Mouse (Mus musculus): ENCODE data around the gene Pea15a. TPM values are rescaled to one million over a fixed set of nuclear protein-coding genes. Genes with fewer than 3 reads are reported as not detected.

Gene Pea15a
- total and polyA plus RNA-seq, 3 experiments, result 15.6 to 50.6 (median 23.7) TPM

GRCm38 (mm10) chr1:172197851-172198250 lies 8.8 kb downstream of the Pea15a start:
- in situ Hi-C loops (cut with MboI; ENCODE audit: low pct_ligation_motif_present, low pct_unique_long_range_greater_than_20kb, low sequenced_read_pairs), result no loop called here
- peaks cover 9 to 25% of the 10 kb centered on the region in 2 experiments for H3K4me1 ChIP-seq (ENCODE audit: control insufficient read depth in 1 of 2, insufficient read depth in 2 of 2)
- no peak overlapping the region for H3K4me2 ChIP-seq (ENCODE audit: insufficient read depth, low read depth, poor library complexity, severe bottlenecking)
- H3K36me3 ChIP-seq (replicated peaks in 1 of 2; ENCODE audit: control insufficient read depth in 1 of 2, insufficient read depth in 1 of 2, low read length in 1 of 2), result peaks cover 78 to 92% of the 10 kb centered on the region in 2 experiments
- 0 out of 2 replicates have a peak, but pooled peaks cover 5% of the 10 kb centered on the region for H3K79me2 ChIP-seq (replicated peaks; ENCODE audit: control insufficient read depth, extremely low read depth, insufficient read depth, poor library complexity, severe bottlenecking)
- dilution Hi-C loops (cut with MboI; ENCODE audit: extremely low pct_ligation_motif_present, extremely low pct_unique_long_range_greater_than_20kb, low sequenced_read_pairs), result no loop called here
- H3K9ac ChIP-seq (ENCODE audit: insufficient read depth, low read depth), result no peak overlapping the region
- no peaks in the 10 kb centered on the region for H3K9me3 ChIP-seq (replicated peaks; ENCODE audit: low read length)
- no peak overlapping the region for H3K27ac ChIP-seq (ENCODE audit: insufficient read depth, low read depth)
- H3K27me3 ChIP-seq (replicated peaks), result no peaks in the 10 kb centered on the region
- no peak overlapping the region for H3K4me3 ChIP-seq (replicated peaks in 1 of 3; ENCODE audit: low read depth in 2 of 3, low read length in 2 of 3, poor library complexity in 1 of 3)
- TF ChIP-seq USF2 (conservative IDR thresholded peaks at IDR 0.05; ENCODE audit: low read depth, low read length) (no peak), CTCF (conservative IDR thresholded peaks at IDR 0.05 in 1 of 2, IDR thresholded peaks at IDR 0.05 in 1 of 2; ENCODE audit: low read depth in 2 of 2, low read length in 2 of 2) (no peak), TBP (conservative IDR thresholded peaks at IDR 0.05; ENCODE audit: low read depth, low read length) (no peak), JUN (IDR thresholded peaks at IDR 0.05; ENCODE audit: insufficient read depth, low read depth, low read length) (no peak)
- DNase-seq (ENCODE audit: extremely low read depth), result no peak

- in situ Hi-C loops (cut with MboI; ENCODE audit: low pct_ligation_motif_present, low pct_unique_long_range_greater_than_20kb, low sequenced_read_pairs) (no loop called here), dilution Hi-C loops (cut with MboI; ENCODE audit: extremely low pct_ligation_motif_present, extremely low pct_unique_long_range_greater_than_20kb, low sequenced_read_pairs) (no loop called here)
- Histone ChIP-seq H3K79me2 (replicated peaks; ENCODE audit: control insufficient read depth, extremely low read depth, insufficient read depth, poor library complexity, severe bottlenecking) (0 out of 2 replicates have a peak, but pooled peaks cover 5% of the 10 kb centered on the region), H3K27ac (ENCODE audit: insufficient read depth, low read depth) (no peak overlapping the region), H3K4me1 (ENCODE audit: control insufficient read depth in 1 of 2, insufficient read depth in 2 of 2) (peaks cover 9 to 21% of the 10 kb centered on the region in 2 experiments), H3K4me2 (ENCODE audit: insufficient read depth, low read depth, poor library complexity, severe bottlenecking) (no peak overlapping the region), H3K4me3 (replicated peaks in 1 of 3; ENCODE audit: low read depth in 2 of 3, low read length in 2 of 3, poor library complexity in 1 of 3) (no peak overlapping the region), H3K9ac (ENCODE audit: insufficient read depth, low read depth) (no peak overlapping the region), H3K9me3 (replicated peaks; ENCODE audit: low read length) (no peaks in the 10 kb centered on the region), H3K36me3 (replicated peaks in 1 of 2; ENCODE audit: control insufficient read depth in 1 of 2, insufficient read depth in 1 of 2, low read length in 1 of 2) (peaks cover 80 to 92% of the 10 kb centered on the region in 2 experiments), H3K27me3 (replicated peaks) (no peaks in the 10 kb centered on the region)
- no peak for DNase-seq (ENCODE audit: extremely low read depth)
- no peak for TF ChIP-seq ZNF384 (IDR thresholded peaks at IDR 0.05; ENCODE audit: low read depth, low read length)
- TF ChIP-seq NRF1 (IDR thresholded peaks at IDR 0.05; ENCODE audit: low read depth, low read length), result no peak
- no peak for TF ChIP-seq USF1 (IDR thresholded peaks at IDR 0.05; ENCODE audit: low read depth, low read length)
- TF ChIP-seq TCF12 (IDR thresholded peaks at IDR 0.05; ENCODE audit: low read depth, low read length), result no peak
- TF ChIP-seq SMC3 (IDR thresholded peaks at IDR 0.05; ENCODE audit: low read depth, low read length), result no peak
- TF ChIP-seq PAX5 (IDR thresholded peaks at IDR 0.05; ENCODE audit: low read length), result no peak
- no peak for TF ChIP-seq MAX (IDR thresholded peaks at IDR 0.05; ENCODE audit: low read length)
- TF ChIP-seq POLR2A (IDR thresholded peaks at IDR 0.05; ENCODE audit: low read depth, low read length), result 0 out of 2 replicates have a peak, but pooled peaks have one; percentile 6
Observed at GRCm38 (mm10) chr1:172197146-172197545, 9.5 kb downstream of the Pea15a start.

GRCm38 (mm10) chr1:172194435-172194834 lies 12.2 kb downstream of the Pea15a start:
- in situ Hi-C loops (cut with MboI; ENCODE audit: low pct_ligation_motif_present, low pct_unique_long_range_greater_than_20kb, low sequenced_read_pairs) (no loop called here), dilution Hi-C loops (cut with MboI; ENCODE audit: extremely low pct_ligation_motif_present, extremely low pct_unique_long_range_greater_than_20kb, low sequenced_read_pairs) (no loop called here)
- H3K27ac ChIP-seq (ENCODE audit: insufficient read depth, low read depth), result no peak overlapping the region
- no peak overlapping the region for H3K9ac ChIP-seq (ENCODE audit: insufficient read depth, low read depth)
- no peaks in the 10 kb centered on the region for H3K9me3 ChIP-seq (replicated peaks; ENCODE audit: low read length)
- no peak overlapping the region for H3K4me2 ChIP-seq (ENCODE audit: insufficient read depth, low read depth, poor library complexity, severe bottlenecking)
- peaks cover 83 to 92% of the 10 kb centered on the region in 2 experiments for H3K36me3 ChIP-seq (replicated peaks in 1 of 2; ENCODE audit: control insufficient read depth in 1 of 2, insufficient read depth in 1 of 2, low read length in 1 of 2)
- no peaks in the 10 kb centered on the region for H3K27me3 ChIP-seq (replicated peaks)
- H3K4me1 ChIP-seq (ENCODE audit: control insufficient read depth in 1 of 2, insufficient read depth in 2 of 2), result peaks cover 0 to 1% of the 10 kb centered on the region in 2 experiments; a peak in 1 of 4 replicates
- no peak for DNase-seq (ENCODE audit: extremely low read depth)
- no peak overlapping the region for H3K4me3 ChIP-seq (replicated peaks in 1 of 3; ENCODE audit: low read depth in 2 of 3, low read length in 2 of 3, poor library complexity in 1 of 3)
- H3K79me2 ChIP-seq (replicated peaks; ENCODE audit: control insufficient read depth, extremely low read depth, insufficient read depth, poor library complexity, severe bottlenecking), result no peaks in the 10 kb centered on the region
- TF ChIP-seq MAX (IDR thresholded peaks at IDR 0.05; ENCODE audit: low read length) (no peak), ZNF384 (IDR thresholded peaks at IDR 0.05; ENCODE audit: low read depth, low read length) (no peak), ETS1 (conservative IDR thresholded peaks at IDR 0.05; ENCODE audit: low read depth, low read length) (no peak), E2F4 (IDR thresholded peaks at IDR 0.05; ENCODE audit: insufficient replicate concordance, low read depth, low read length) (no peak), CHD1 (IDR thresholded peaks at IDR 0.05; ENCODE audit: low read depth, low read length) (no peak), POLR2A (IDR thresholded peaks at IDR 0.05; ENCODE audit: low read depth, low read length) (no peak), JUND (conservative IDR thresholded peaks at IDR 0.05; ENCODE audit: low read depth, low read length) (no peak), SIN3A (IDR thresholded peaks at IDR 0.05; ENCODE audit: low read length) (no peak), USF2 (conservative IDR thresholded peaks at IDR 0.05; ENCODE audit: low read depth, low read length) (no peak), GABPA (IDR thresholded peaks at IDR 0.05; ENCODE audit: insufficient replicate concordance, low read depth, low read length) (no peak), TCF12 (IDR thresholded peaks at IDR 0.05; ENCODE audit: low read depth, low read length) (no peak), NELFE (IDR thresholded peaks at IDR 0.05; ENCODE audit: low read depth, low read length) (no peak)
